Mouse (Mus musculus) forebrain, embryonic 15.5 days (tissue): ENCODE data around the gene Atp1a4. TPM values are rescaled to one million over a fixed set of nuclear protein-coding genes. Genes with fewer than 3 reads are reported as not detected.
"Not testable (repeated sequence)": the region's sequence is repeated elsewhere in the genome, so short reads cannot be mapped to it uniquely, and the experiment has no call there.

Experiments
- ATAC-seq: fragments of 200-750 bp; cut with Nextera tagmentation; replicated peaks from 2 replicates; pipeline ENCODE4 v1.8.0; 2017; ENCODE audit warnings: mild to moderate bottlenecking, moderate TSS enrichment, moderate library complexity
- H3K27ac ChIP-seq: fragments of 300-500 bp; sonication (generic); replicated peaks from 2 replicates; pipeline ENCODE4 v1.5.1; 2015; ENCODE audit warnings: mild to moderate bottlenecking, inconsistent platforms
- H3K27me3 ChIP-seq: fragments of 300-500 bp; sonication (generic); 2 replicates; pipeline ENCODE4 v1.6.1; 2015; ENCODE audit warnings: inconsistent platforms
- H3K36me3 ChIP-seq: fragments of 300-500 bp; sonication (generic); 2 replicates; pipeline ENCODE4 v1.6.1; 2015; ENCODE audit warnings: mild to moderate bottlenecking, inconsistent platforms
- H3K4me1 ChIP-seq: fragments of 300-500 bp; sonication (generic); 2 replicates; pipeline ENCODE4 v1.6.1; 2015; ENCODE audit warnings: inconsistent platforms
- H3K4me2 ChIP-seq: fragments of 300-500 bp; sonication (generic); replicated peaks from 2 replicates; pipeline ENCODE4 v1.6.1; 2015; ENCODE audit warnings: mild to moderate bottlenecking, inconsistent platforms
- H3K4me3 ChIP-seq: fragments of 300-500 bp; sonication (generic); 2 replicates; pipeline ENCODE4 v1.5.1; 2015; ENCODE audit warnings: mild to moderate bottlenecking, inconsistent platforms
- H3K9ac ChIP-seq: fragments of 300-500 bp; sonication (generic); replicated peaks from 2 replicates; pipeline ENCODE4 v1.6.1; 2015; ENCODE audit warnings: mild to moderate bottlenecking, inconsistent platforms
- H3K9me3 ChIP-seq: fragments of 300-500 bp; sonication (generic); 2 replicates; pipeline ENCODE4 v1.6.1; 2016; ENCODE audit warnings: inconsistent platforms
- WGBS: fragments of 180-500 bp; shearing (Covaris S2); methylation state at CpG from one replicate; pipeline ENCODE4 v1.1.7; 2015; ENCODE audit warnings: mixed read lengths; 5-methylcytosine and 5-hydroxymethylcytosine counted together
- polyA plus RNA-seq: library from polyadenylated mRNA; unstranded; fragments of >200 nt; fragmentation: Nextera tagmentation; extraction: Ambion mirVana; gene quantifications from 2 replicates; pipeline ENCODE4 v1.2.1, GENCODE M21; 2015

Gene Atp1a4
- polyA plus RNA-seq, 1 experiment from 2014 or later = 0.10 TPM

- no peaks in the 10 kb centered on the region for H3K9me3 ChIP-seq
- no peaks in the 10 kb centered on the region for H3K4me1 ChIP-seq
- H3K9ac ChIP-seq = no peak overlapping the region
- WGBS = 81% methylated on average over 16 of the region's 16 CpGs
- 0 out of 2 replicates have a peak, but pooled peaks have one; percentile 12 for ATAC-seq
- no peak overlapping the region for H3K4me3 ChIP-seq
- H3K27me3 ChIP-seq = no peaks in the 10 kb centered on the region
- no peaks in the 10 kb centered on the region for H3K36me3 ChIP-seq
- H3K27ac ChIP-seq = no peak overlapping the region
- no peak overlapping the region for H3K4me2 ChIP-seq
Measured at GRCm38 (mm10) chr1:172279768-172280509, 21.7 kb upstream of the Atp1a4 start.

GRCm38 (mm10) chr1:172278328-172278727, 20.1 kb upstream of the Atp1a4 start:
- Histone ChIP-seq H3K9ac (no peak overlapping the region), H3K9me3 (no peaks in the 10 kb centered on the region), H3K36me3 (no peaks in the 10 kb centered on the region), H3K27ac (no peak overlapping the region), H3K4me1 (no peaks in the 10 kb centered on the region), H3K4me3 (no peak overlapping the region), H3K27me3 (no peaks in the 10 kb centered on the region), H3K4me2 (no peak overlapping the region)
- WGBS = 91% methylated on average over 13 of the region's 13 CpGs
- ATAC-seq = no peak

- WGBS = 83% methylated on average over 3 of the region's 3 CpGs
- H3K9me3 ChIP-seq = no peaks in the 10 kb centered on the region
- H3K4me1 ChIP-seq = peaks cover under 1% of the 10 kb centered on the region; the same call in 1 of the 2 replicates
- no peak overlapping the region for H3K4me3 ChIP-seq
- H3K4me2 ChIP-seq = no peak overlapping the region
- H3K27ac ChIP-seq = no peak overlapping the region
- ATAC-seq = no peak
- H3K9ac ChIP-seq = no peak overlapping the region
- H3K36me3 ChIP-seq = no peaks in the 10 kb centered on the region
- no peaks in the 10 kb centered on the region for H3K27me3 ChIP-seq
Measured at GRCm38 (mm10) chr1:172277172-172277571, 19.0 kb upstream of the Atp1a4 start.

- 69% methylated on average over 5 of the region's 5 CpGs for WGBS
- H3K9ac ChIP-seq = no peak overlapping the region
- no peaks in the 10 kb centered on the region for H3K9me3 ChIP-seq
- no peaks in the 10 kb centered on the region for H3K36me3 ChIP-seq
- no peak overlapping the region for H3K4me2 ChIP-seq
- no peaks in the 10 kb centered on the region for H3K27me3 ChIP-seq
- no peak for ATAC-seq
- H3K27ac ChIP-seq = no peak overlapping the region
- H3K4me3 ChIP-seq = no peak overlapping the region
- peaks cover 11% of the 10 kb centered on the region for H3K4me1 ChIP-seq
Measured at GRCm38 (mm10) chr1:172274547-172274946, 16.3 kb upstream of the Atp1a4 start.

- Histone ChIP-seq H3K27ac (no peak overlapping the region), H3K4me1 (peaks cover 11% of the 10 kb centered on the region), H3K4me2 (no peak overlapping the region), H3K36me3 (no peaks in the 10 kb centered on the region), H3K4me3 (no peak overlapping the region), H3K9ac (no peak overlapping the region), H3K9me3 (no peaks in the 10 kb centered on the region), H3K27me3 (no peaks in the 10 kb centered on the region)
- no peak for ATAC-seq
- WGBS = 69% methylated on average over 5 of the region's 5 CpGs
Measured at GRCm38 (mm10) chr1:172274116-172274515, 15.9 kb upstream of the Atp1a4 start.

- H3K36me3 ChIP-seq = no peaks in the 10 kb centered on the region
- no peak overlapping the region for H3K4me2 ChIP-seq
- ATAC-seq = no peak
- WGBS = 93% methylated on average over 6 of the region's 6 CpGs
- no peaks in the 10 kb centered on the region for H3K9me3 ChIP-seq
- no peak overlapping the region for H3K27ac ChIP-seq
- no peaks in the 10 kb centered on the region for H3K27me3 ChIP-seq
- no peak overlapping the region for H3K4me3 ChIP-seq
- H3K9ac ChIP-seq = no peak overlapping the region
- peaks cover 11% of the 10 kb centered on the region for H3K4me1 ChIP-seq
Measured at GRCm38 (mm10) chr1:172273386-172273785, 15.2 kb upstream of the Atp1a4 start.

- Histone ChIP-seq H3K4me1 (peaks cover 11% of the 10 kb centered on the region), H3K9ac (no peak overlapping the region), H3K36me3 (no peaks in the 10 kb centered on the region), H3K27ac (0 out of 2 replicates have a peak overlapping the region, but pooled peaks have one; percentile 14), H3K4me3 (no peak overlapping the region), H3K27me3 (no peaks in the 10 kb centered on the region), H3K4me2 (no peak overlapping the region), H3K9me3 (no peaks in the 10 kb centered on the region)
- WGBS = 31% methylated on average over 10 of the region's 10 CpGs
- ATAC-seq = peak; percentile 93
Measured at GRCm38 (mm10) chr1:172271765-172272164, 13.6 kb upstream of the Atp1a4 start.

- no peaks in the 10 kb centered on the region for H3K9me3 ChIP-seq
- 62% methylated on average over 3 of the region's 3 CpGs for WGBS
- H3K36me3 ChIP-seq = no peaks in the 10 kb centered on the region
- H3K4me3 ChIP-seq = no peak overlapping the region
- no peak overlapping the region for H3K9ac ChIP-seq
- no peaks in the 10 kb centered on the region for H3K27me3 ChIP-seq
- ATAC-seq = peak; percentile 34
- H3K4me2 ChIP-seq = no peak overlapping the region
- H3K4me1 ChIP-seq = peaks cover 11% of the 10 kb centered on the region
- peak overlapping the region; percentile 31 for H3K27ac ChIP-seq
Measured at GRCm38 (mm10) chr1:172271208-172271607, 13.0 kb upstream of the Atp1a4 start.

- no peak within 1 kb of the TSS for H3K4me2 ChIP-seq
- ATAC-seq = no peak
- no peaks in the 10 kb centered on the region for H3K27me3 ChIP-seq
- peak within 1 kb of the TSS; percentile 62 for H3K27ac ChIP-seq
- 13% methylated on average over 8 of the region's 8 CpGs for WGBS
- H3K9me3 ChIP-seq = no peaks in the 10 kb centered on the region
- H3K4me1 ChIP-seq = peaks cover 6% of the 10 kb centered on the region
- no peak within 1 kb of the TSS for H3K4me3 ChIP-seq
- H3K36me3 ChIP-seq = no peaks in the 10 kb centered on the region
- H3K9ac ChIP-seq = no peak within 1 kb of the TSS
Measured at GRCm38 (mm10) chr1:172261477-172262078, 3.4 kb upstream of the Atp1a4 start, which contains the start of gene Igsf8. Igsf8 (plus strand) TSS chr1:172261641.

GRCm38 (mm10) chr1:172247679-172248078, 10.5 kb downstream of the Atp1a4 start:
- Histone ChIP-seq H3K4me1 (0 out of 2 replicates have a peak, but pooled peaks cover 8% of the 10 kb centered on the region), H3K9me3 (no peaks in the 10 kb centered on the region), H3K27me3 (no peaks in the 10 kb centered on the region), H3K4me3 (no peak overlapping the region), H3K9ac (no peak overlapping the region), H3K27ac (no peak overlapping the region), H3K4me2 (no peak overlapping the region), H3K36me3 (no peaks in the 10 kb centered on the region)
- ATAC-seq = peak; percentile 60; the same call in 1 of the 2 replicates
- 36% methylated on average over 2 of the region's 2 CpGs for WGBS

- no peak overlapping the region for H3K9ac ChIP-seq
- H3K4me1 ChIP-seq = 0 out of 2 replicates have a peak, but pooled peaks cover 8% of the 10 kb centered on the region
- 61% methylated on average over 4 of the region's 4 CpGs for WGBS
- H3K27me3 ChIP-seq = no peaks in the 10 kb centered on the region
- H3K4me2 ChIP-seq = no peak overlapping the region
- no peaks in the 10 kb centered on the region for H3K36me3 ChIP-seq
- no peak overlapping the region for H3K27ac ChIP-seq
- no peak overlapping the region for H3K4me3 ChIP-seq
- ATAC-seq = no peak
- H3K9me3 ChIP-seq = no peaks in the 10 kb centered on the region
Measured at GRCm38 (mm10) chr1:172247216-172247615, 11.0 kb downstream of the Atp1a4 start.

GRCm38 (mm10) chr1:172244645-172245044, 13.6 kb downstream of the Atp1a4 start:
- not testable (repeated sequence) for H3K27ac ChIP-seq, ATAC-seq, H3K27me3 ChIP-seq, H3K4me1 ChIP-seq, H3K4me3 ChIP-seq, H3K9ac ChIP-seq, H3K4me2 ChIP-seq, H3K9me3 ChIP-seq, H3K36me3 ChIP-seq
- 58% methylated on average over 23 of the region's 23 CpGs for WGBS
